In the genomic region with DNA sequence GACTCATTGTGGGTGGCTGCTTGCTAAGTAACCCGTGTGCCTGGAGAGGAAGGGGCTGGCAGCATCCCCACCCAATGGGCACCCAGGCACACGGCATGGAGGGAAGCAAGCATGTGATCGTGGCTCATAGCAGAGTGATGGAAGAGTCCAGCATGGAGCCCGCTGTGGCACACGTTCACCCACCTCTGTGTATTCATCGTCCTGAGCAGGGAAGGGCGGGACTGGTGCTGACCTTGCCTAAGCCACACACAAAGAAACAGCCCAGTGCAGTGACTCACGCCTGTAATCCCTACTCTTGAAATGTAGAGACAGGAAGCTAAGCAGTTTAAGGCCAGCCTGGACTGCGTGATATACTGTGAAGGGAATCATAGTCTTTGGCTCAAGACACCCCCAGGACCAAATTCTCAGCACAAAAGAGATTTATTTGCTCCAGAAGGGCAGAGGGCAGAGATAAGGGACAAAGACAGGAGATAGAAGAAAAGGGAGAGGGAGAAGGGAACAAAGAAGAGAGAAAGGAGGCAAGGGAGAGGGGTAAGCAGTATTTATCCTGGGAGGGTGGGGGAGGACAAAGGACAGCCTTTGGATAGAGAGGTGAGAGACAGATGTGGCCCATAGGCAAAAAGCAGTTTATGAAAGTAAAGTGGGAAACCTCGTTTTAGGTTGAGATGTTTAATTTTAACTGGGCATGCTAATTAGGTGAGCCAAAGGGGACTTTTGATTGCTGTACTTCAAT, we compare ENCODE assay signal across 10 mouse cellular contexts.
A peak's percentile ranks its signal among the peaks of the same experiment; 100 is the strongest.
DNase-seq lines count a peak whose midpoint lies in the region; ATAC-seq and TF ChIP-seq lines count a peak whose summit lies in the region.
"Had no signal": no experiment of that assay in that cellular context is flagged by ENCODE, and none has a peak within 500 bp of the region (broad histone marks: within the 10 kb centered on the region; RNA-seq: fewer than 3 reads in every experiment).

No protein-coding gene starts in this region.

- H3K4me1 ChIP-seq in E14TG2a.4 (replicated peaks; ENCODE audit: low read depth, low read length): peaks cover 71% of the 10 kb centered on the region
- peaks cover 8% of the 10 kb centered on the region; the same call in 1 of the 2 replicates for H3K4me1 ChIP-seq in embryonic facial prominence, embryonic 14.5 days (ENCODE audit: control insufficient read depth, insufficient read depth, low read length)
- H3K4me1 ChIP-seq in liver, postnatal 0 days (ENCODE audit: insufficient read depth): peaks cover 19% of the 10 kb centered on the region

- no peak for TF ChIP-seq CTCF in E14TG2a.4 (conservative IDR thresholded peaks at IDR 0.05; ENCODE audit: low read length)
- no peak for TF ChIP-seq CTCF in liver, postnatal 0 days (IDR thresholded peaks at IDR 0.05; ENCODE audit: low read depth)

- no peak overlapping the region for H3K27ac ChIP-seq in embryonic facial prominence, embryonic 14.5 days (replicated peaks; ENCODE audit: low read depth, low read length)
- peak overlapping the region; percentile 53 for H3K27ac ChIP-seq in liver, postnatal 0 days (ENCODE audit: low read depth)
- H3K27ac ChIP-seq: limb, embryonic 12.5 days had no signal

- no peak overlapping the region for H3K9ac ChIP-seq in embryonic facial prominence, embryonic 14.5 days (ENCODE audit: low read depth, low read length)
- no peak overlapping the region for H3K9ac ChIP-seq in liver, postnatal 0 days (replicated peaks)
- H3K9ac ChIP-seq: limb, embryonic 12.5 days had no signal

- peak; percentile 93 for DNase-seq in heart, adult 11 months
- no peak for DNase-seq in heart, adult 9 months (ENCODE audit: low spot score in 2 of 2)
- peak; percentile 32 for DNase-seq in embryonic facial prominence, embryonic 14.5 days (ENCODE audit: low spot score)
- DNase-seq in liver, postnatal 0 days: no peak
- no peak for DNase-seq in left cerebral cortex, postnatal 25 days (ENCODE audit: low spot score in 2 of 2)
- no peak for DNase-seq in layer of hippocampus, adult 18-20 months (ENCODE audit: low spot score in 2 of 2)
- DNase-seq in cerebellum, adult 9-10 months: no peak

- no peaks in the 10 kb centered on the region for H3K27me3 ChIP-seq in E14TG2a.4 (ENCODE audit: insufficient read depth, low read length)
- no peaks in the 10 kb centered on the region for H3K27me3 ChIP-seq in embryonic facial prominence, embryonic 14.5 days (replicated peaks; ENCODE audit: control insufficient read depth, insufficient read depth, low read length)
- no peaks in the 10 kb centered on the region for H3K27me3 ChIP-seq in liver, postnatal 0 days (ENCODE audit: insufficient read depth, low read length)
- H3K27me3 ChIP-seq: limb, embryonic 12.5 days had no signal

- no peak overlapping the region for H3K4me2 ChIP-seq in embryonic facial prominence, embryonic 14.5 days (ENCODE audit: low read depth, low read length)
- peak overlapping the region; percentile 43 for H3K4me2 ChIP-seq in liver, postnatal 0 days (ENCODE audit: low read depth, low read length)
- H3K4me2 ChIP-seq: limb, embryonic 12.5 days had no signal

- 0 out of 2 replicates have a peak overlapping the region, but pooled peaks have one; percentile 3 for H3K4me3 ChIP-seq in E14TG2a.4 (replicated peaks; ENCODE audit: low read length)
- H3K4me3 ChIP-seq in embryonic facial prominence, embryonic 14.5 days (ENCODE audit: low read depth, low read length): no peak overlapping the region
- H3K4me3 ChIP-seq in liver, postnatal 0 days (ENCODE audit: low read depth, low read length): no peak overlapping the region
- H3K4me3 ChIP-seq: limb, embryonic 12.5 days had no signal

- ATAC-seq in embryonic facial prominence, embryonic 14.5 days (ENCODE audit: low read depth): peak; percentile 48
- peak; percentile 77 for ATAC-seq in liver, postnatal 0 days

- H3K36me3 ChIP-seq in E14TG2a.4 (ENCODE audit: insufficient read depth, low read length): peaks cover 20% of the 10 kb centered on the region
- no peaks in the 10 kb centered on the region for H3K36me3 ChIP-seq in embryonic facial prominence, embryonic 14.5 days (ENCODE audit: control insufficient read depth, insufficient read depth, low read length)
- H3K36me3 ChIP-seq in liver, postnatal 0 days (replicated peaks; ENCODE audit: insufficient read depth, low read length): no peaks in the 10 kb centered on the region
- H3K36me3 ChIP-seq: G1E; limb, embryonic 12.5 days had no signal

- intact Hi-C loops in left cerebral cortex, postnatal 25 days (cut with DNase I): no loop called here

- TF ChIP-seq EP300 in liver, postnatal 0 days (IDR thresholded peaks at IDR 0.05; ENCODE audit: low read depth): no peak

- 45% methylated on average over 10 of the region's 10 CpGs for WGBS in embryonic facial prominence, embryonic 14.5 days
- WGBS in liver, postnatal 0 days (ENCODE audit: insufficient replicate concordance): 25% methylated on average over 10 of the region's 10 CpGs

- H3K9me3 ChIP-seq in E14TG2a.4 (ENCODE audit: low read length): no peaks in the 10 kb centered on the region
- no peaks in the 10 kb centered on the region for H3K9me3 ChIP-seq in embryonic facial prominence, embryonic 14.5 days (ENCODE audit: control insufficient read depth, low read length)
- H3K9me3 ChIP-seq in liver, postnatal 0 days (ENCODE audit: low read length): no peaks in the 10 kb centered on the region
- H3K9me3 ChIP-seq: limb, embryonic 12.5 days had no signal

Comparison
In these comparisons a context has a peak if more than half of its experiments do, and no peak if none do; other contexts are left out.
1. DNase-seq: peak in heart, adult 11 months (single experiment) and embryonic facial prominence, embryonic 14.5 days (single experiment); none in heart, adult 9 months (0 of 2), liver, postnatal 0 days (single experiment), left cerebral cortex, postnatal 25 days (0 of 2), layer of hippocampus, adult 18-20 months (0 of 2) and cerebellum, adult 9-10 months (single experiment).